Mouse (Mus musculus) heart, embryonic 14.5 days (tissue): ENCODE measurements around the gene Kcna7. TPM values are rescaled to one million over a fixed set of nuclear protein-coding genes. Genes with fewer than 3 reads are reported as not detected.
A peak's percentile ranks its signal among the peaks of the same experiment; 100 is the strongest.

Experiments
- ATAC-seq: fragments of 200-750 bp; cut with Nextera tagmentation; 2 replicates; pipeline ENCODE4 v1.8.0; 2017; ENCODE audit warnings: low read depth, moderate TSS enrichment; ENCODE audit not compliant: insufficient number of reproducible peaks, insufficient read depth, low FRiP score
- H3K27ac ChIP-seq, 2 experiments: fragments of 200-500 bp in 1 of 2; fragments of 300-500 bp in 1 of 2; sonication (generic) in 1 of 2; replicated peaks in 1 of 2; 2 replicates each; pipeline ENCODE4 v1.5.1; 2012 to 2014; ENCODE audit warnings: low read depth in 2 of 2, low read length in 2 of 2, control low read depth in 1 of 2, mild to moderate bottlenecking in 1 of 2, mixed read lengths in 1 of 2; ENCODE audit not compliant: control insufficient read depth in 1 of 2, insufficient read depth in 1 of 2
- H3K27me3 ChIP-seq: fragments of 300-500 bp; sonication (generic); 2 replicates; pipeline ENCODE4 v1.6.1; 2014; ENCODE audit warnings: mild to moderate bottlenecking, low read length, control low read depth; ENCODE audit not compliant: control insufficient read depth, insufficient read depth
- H3K36me3 ChIP-seq: fragments of 300-500 bp; sonication (generic); 2 replicates; pipeline ENCODE4 v1.6.1; 2014; ENCODE audit warnings: mild to moderate bottlenecking, control low read depth, low read length, mixed read lengths; ENCODE audit not compliant: control insufficient read depth, insufficient read depth
- H3K4me1 ChIP-seq, 2 experiments: fragments of 200-500 bp in 1 of 2; fragments of 300-500 bp in 1 of 2; sonication (generic) in 1 of 2; 2 replicates each; pipeline ENCODE4 v1.6.1; 2012 to 2014; ENCODE audit warnings: low read length in 2 of 2, control low read depth in 1 of 2, mixed read lengths in 1 of 2; ENCODE audit not compliant: control insufficient read depth in 2 of 2, insufficient read depth in 2 of 2
- H3K4me2 ChIP-seq: fragments of 300-500 bp; sonication (generic); 2 replicates; pipeline ENCODE4 v1.6.1; 2014; ENCODE audit warnings: mild to moderate bottlenecking, low read length
- H3K4me3 ChIP-seq, 2 experiments: fragments of 200-500 bp in 1 of 2; fragments of 300-500 bp in 1 of 2; sonication (generic) in 1 of 2; 2 replicates each; pipeline ENCODE4 v1.5.1; 2012 to 2014; ENCODE audit warnings: low read length in 2 of 2, mild to moderate bottlenecking in 2 of 2, control low read depth in 1 of 2, low read depth in 1 of 2, moderate library complexity in 1 of 2; ENCODE audit not compliant: control insufficient read depth in 1 of 2, insufficient read depth in 1 of 2
- H3K9ac ChIP-seq: fragments of 300-500 bp; sonication (generic); 2 replicates; pipeline ENCODE4 v1.6.1; 2014; ENCODE audit warnings: mild to moderate bottlenecking, low read length
- H3K9me3 ChIP-seq: fragments of 300-500 bp; sonication (generic); 2 replicates; pipeline ENCODE4 v1.6.1; 2016; ENCODE audit warnings: low read length, control low read depth; ENCODE audit not compliant: control insufficient read depth
- WGBS: fragments of 180-500 bp; shearing (Covaris S2); extraction: QIAGEN DNeasy Blood & Tissue Kit; methylation state at CpG from one replicate; pipeline ENCODE4 v1.1.7; 2014; 5-methylcytosine and 5-hydroxymethylcytosine counted together
- microRNA-seq: library from miRNA; unstranded; fragments of <30 nt; microRNA quantifications from one replicate; pipeline ENCODE4, GENCODE M21; 2016
- polyA plus RNA-seq: library from polyadenylated mRNA; unstranded; fragments of >200 nt; fragmentation: Nextera tagmentation; extraction: Ambion mirVana; gene quantifications from 2 replicates; pipeline ENCODE4 v1.2.1, GENCODE M21; 2014

Kcna7 gene
- polyA plus RNA-seq, 1 experiment from 2014 or later, result 0.38 TPM

DNA sequence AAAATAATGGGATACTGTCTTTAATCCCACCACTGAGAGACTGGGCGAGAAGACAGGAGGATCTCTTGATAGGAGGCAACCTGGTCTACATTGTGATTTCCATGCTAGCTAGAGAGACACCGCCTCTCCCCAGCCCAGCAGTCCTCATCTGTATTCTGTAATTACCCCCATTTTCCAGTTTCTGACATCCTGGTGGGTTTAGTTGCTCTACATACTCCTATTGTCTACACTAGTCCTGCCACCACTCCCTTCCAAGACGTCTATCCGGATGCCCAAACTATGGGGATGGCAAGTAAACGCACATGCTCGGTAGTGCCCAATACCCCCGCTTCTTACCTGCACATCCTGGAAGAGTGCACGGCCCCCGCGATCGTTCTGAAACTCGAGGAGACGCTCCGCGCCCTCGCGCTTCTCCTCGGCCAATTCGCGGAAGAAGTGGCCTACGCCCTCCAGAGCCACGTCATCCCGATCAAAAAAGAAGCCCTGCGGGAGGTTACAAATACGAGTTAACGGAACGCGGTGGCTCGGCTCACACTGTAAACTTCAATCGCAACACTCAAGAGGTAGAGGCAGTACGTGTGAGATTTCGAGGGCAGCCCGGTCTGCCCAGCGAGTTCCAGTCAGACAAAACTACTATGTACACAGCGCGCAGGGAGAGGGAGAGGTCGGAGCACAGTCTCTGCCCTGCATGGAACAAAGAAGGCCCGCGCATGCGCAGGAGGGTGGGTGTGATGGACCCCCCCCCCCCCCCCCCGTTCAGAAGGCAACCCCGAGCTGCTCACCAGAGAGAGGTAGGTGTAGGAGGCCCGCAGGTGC lies 53.5 kb downstream of the Kcna7 start:
- no peaks in the 10 kb centered on the region for H3K27me3 ChIP-seq
- peak overlapping the region; percentile 93 for H3K9ac ChIP-seq
- peaks cover 63% of the 10 kb centered on the region for H3K36me3 ChIP-seq
- peak overlapping the region; percentile 86 to 93 for H3K27ac ChIP-seq
- peak overlapping the region; percentile 71 to 85 for H3K4me3 ChIP-seq
- H3K4me2 ChIP-seq, result peak overlapping the region; percentile 90
- WGBS, result 1% methylated on average over 41 of the region's 43 CpGs
- ATAC-seq, result peak; percentile 48
- H3K4me1 ChIP-seq, result peaks cover 18 to 32% of the 10 kb centered on the region in 2 experiments
- H3K9me3 ChIP-seq, result no peaks in the 10 kb centered on the region

Small RNA genes lying within 50 kb of the gene (microRNA-seq; reads per million reads assigned to microRNA genes)
- gene Gm22133, result not detected

Other genes with a start within 250 kb of the Kcna7 start
- 5.3 and 7.8 TPM in 2 replicates for gene Slc17a7, start 241.7 kb upstream of the Kcna7 start, polyA plus RNA-seq
- not detected in 2 replicates for gene Gfy, start 226.1 kb upstream of the Kcna7 start, polyA plus RNA-seq
- 0.61 TPM in 1 of 2 replicates, not detected in the other for gene Pth2, start 224.7 kb upstream of the Kcna7 start, polyA plus RNA-seq
- gene Ccdc155, start 200.8 kb upstream of the Kcna7 start, polyA plus RNA-seq, result 0.32 and 0.54 TPM in 2 replicates
- 0.65 and 1.7 TPM in 2 replicates for gene Dkkl1, start 193.5 kb upstream of the Kcna7 start, polyA plus RNA-seq
- gene Tead2, start 189.9 kb upstream of the Kcna7 start, polyA plus RNA-seq, result 106 and 111 TPM in 2 replicates
- 1.7 and 1.9 TPM in 2 replicates for gene Cd37, start 166.5 kb upstream of the Kcna7 start, polyA plus RNA-seq
- gene Slc6a16, start 164.6 kb upstream of the Kcna7 start, polyA plus RNA-seq, result 0.38 TPM in 1 of 2 replicates, not detected in the other
- gene Slc6a21, start 128.1 kb upstream of the Kcna7 start, polyA plus RNA-seq, result not detected in 2 replicates
- gene Trpm4, start 71.9 kb upstream of the Kcna7 start, polyA plus RNA-seq, result 11.1 and 12.4 TPM in 2 replicates
- 24.1 and 28.3 TPM in 2 replicates for gene Hrc, start 70.4 kb upstream of the Kcna7 start, polyA plus RNA-seq
- gene Ppfia3, start 38.6 kb upstream of the Kcna7 start, polyA plus RNA-seq, result 2.7 and 2.8 TPM in 2 replicates
- gene Lin7b, start 35.1 kb upstream of the Kcna7 start, polyA plus RNA-seq, result 1.0 and 1.1 TPM in 2 replicates
- gene Snrnp70, start 9.9 kb upstream of the Kcna7 start, polyA plus RNA-seq, result 64.1 and 65.2 TPM in 2 replicates
- gene Ntf5, start 8.0 kb downstream of the Kcna7 start, polyA plus RNA-seq, result 1.0 and 1.6 TPM in 2 replicates
- not detected in 2 replicates for gene Lhb, start 15.2 kb downstream of the Kcna7 start, polyA plus RNA-seq
- 99.1 and 105 TPM in 2 replicates for gene Gys1, start 29.2 kb downstream of the Kcna7 start, polyA plus RNA-seq
- gene Ruvbl2, start 32.4 kb downstream of the Kcna7 start, polyA plus RNA-seq, result 66.4 and 68.1 TPM in 2 replicates
- 3,513 and 3,606 TPM in 2 replicates for gene Ftl1, start 54.2 kb downstream of the Kcna7 start, polyA plus RNA-seq
- 89.9 and 102 TPM in 2 replicates for gene Bax, start 61.2 kb downstream of the Kcna7 start, polyA plus RNA-seq
- gene Tulp2, start 76.2 kb downstream of the Kcna7 start, polyA plus RNA-seq, result 0.42 and 0.71 TPM in 2 replicates
- gene Gm45808, start 81.2 kb downstream of the Kcna7 start, polyA plus RNA-seq, result not detected in 2 replicates
- 5.2 and 5.7 TPM in 2 replicates for gene Dhdh, start 83.2 kb downstream of the Kcna7 start, polyA plus RNA-seq
- gene Nucb1, start 104.8 kb downstream of the Kcna7 start, polyA plus RNA-seq, result 159 and 160 TPM in 2 replicates
- 20.5 and 23.3 TPM in 2 replicates for gene Ppp1r15a, start 120.6 kb downstream of the Kcna7 start, polyA plus RNA-seq
- gene Plekha4, start 120.7 kb downstream of the Kcna7 start, polyA plus RNA-seq, result 0.80 and 1.2 TPM in 2 replicates
- 0.20 and 0.26 TPM in 2 replicates for gene Hsd17b14, start 149.2 kb downstream of the Kcna7 start, polyA plus RNA-seq
- gene Bcat2, start 164.5 kb downstream of the Kcna7 start, polyA plus RNA-seq, result 66.0 and 72.0 TPM in 2 replicates
- gene Fgf21, start 209.8 kb downstream of the Kcna7 start, polyA plus RNA-seq, result not detected in 2 replicates
- 0.07 TPM in 1 of 2 replicates, not detected in the other for gene Fut1, start 211.6 kb downstream of the Kcna7 start, polyA plus RNA-seq
- 0.23 and 0.41 TPM in 2 replicates for gene Izumo1, start 216.2 kb downstream of the Kcna7 start, polyA plus RNA-seq
- 22.4 and 24.3 TPM in 2 replicates for gene Rasip1, start 221.8 kb downstream of the Kcna7 start, polyA plus RNA-seq
- 6.2 and 7.6 TPM in 2 replicates for gene Mamstr, start 234.3 kb downstream of the Kcna7 start, polyA plus RNA-seq